ENCODE assay signal across 22 mouse cellular contexts in the genomic region with DNA sequence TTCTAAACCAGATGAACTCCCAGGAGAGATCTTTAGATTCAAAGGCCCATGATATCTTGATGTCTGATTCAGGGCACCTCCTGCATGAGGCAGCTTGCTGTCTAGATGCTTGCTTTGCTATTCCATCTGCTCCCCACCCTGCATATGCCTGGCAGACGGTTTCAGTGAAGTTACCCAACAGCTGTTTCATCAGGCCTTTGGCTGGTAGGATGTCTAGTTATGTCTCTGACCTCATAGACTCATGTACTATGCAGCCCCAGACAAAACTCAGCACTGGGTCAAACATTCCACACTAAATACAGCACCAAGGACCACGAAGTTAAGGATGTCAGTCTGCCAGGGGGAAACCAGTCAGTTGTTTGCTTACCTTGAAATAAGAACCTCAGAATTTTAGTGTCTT. TPM values are rescaled to one million over a fixed set of nuclear protein-coding genes. Genes with fewer than 3 reads are reported as not detected.
DNase-seq lines count a peak whose midpoint lies in the region; ATAC-seq and TF ChIP-seq lines count a peak whose summit lies in the region.
"Had no signal": no experiment of that assay in that cellular context is flagged by ENCODE, and none has a peak within 500 bp of the region (broad histone marks: within the 10 kb centered on the region; RNA-seq: fewer than 3 reads in every experiment).

No protein-coding gene starts in this region.

- 27% methylated on average over 2 of the region's 2 CpGs for WGBS in liver, adult 2 months
- 52% methylated on average over 2 of the region's 2 CpGs for WGBS in liver, embryonic 12.5 days (ENCODE audit: insufficient replicate concordance)
- WGBS in limb, embryonic 14.5 days = 52% methylated on average over 2 of the region's 2 CpGs
- 71% methylated on average over 2 of the region's 2 CpGs for WGBS in forebrain, embryonic 15.5 days

- H3K4me3 ChIP-seq in liver, adult 2 months (ENCODE audit: insufficient read depth, low read depth, low read length) = no peak overlapping the region
- no peak overlapping the region for H3K4me3 ChIP-seq in liver, embryonic 12.5 days
- no peak overlapping the region for H3K4me3 ChIP-seq in limb, embryonic 14.5 days (replicated peaks; ENCODE audit: low read length)
- H3K4me3 ChIP-seq in forebrain, embryonic 15.5 days = no peak overlapping the region
- H3K4me3 ChIP-seq: forebrain, embryonic 12.5 days; gastrocnemius, adult 2 months; heart, embryonic 10.5 days; hindbrain, embryonic 15.5 days; intestine, embryonic 15.5 days; limb, embryonic 15.5 days; midbrain, embryonic 15.5 days; neural tube, embryonic 13.5 days had no signal

- no peaks in the 10 kb centered on the region for H3K36me3 ChIP-seq in liver, adult 2 months (ENCODE audit: control insufficient read depth, insufficient read depth, low read length)
- no peaks in the 10 kb centered on the region for H3K36me3 ChIP-seq in liver, embryonic 12.5 days
- H3K36me3 ChIP-seq in limb, embryonic 14.5 days (ENCODE audit: control insufficient read depth, insufficient read depth, low read length) = no peaks in the 10 kb centered on the region
- no peaks in the 10 kb centered on the region for H3K36me3 ChIP-seq in forebrain, embryonic 15.5 days
- H3K36me3 ChIP-seq: forebrain, embryonic 12.5 days; heart, embryonic 10.5 days; hindbrain, embryonic 15.5 days; intestine, embryonic 15.5 days; limb, embryonic 15.5 days; midbrain, embryonic 15.5 days; neural tube, embryonic 13.5 days had no signal

- no peak for TF ChIP-seq POLR2A in liver, adult 2 months (IDR thresholded peaks at IDR 0.05; ENCODE audit: extremely low read depth, insufficient read depth, low read length)
- no peak for TF ChIP-seq POLR2A in limb, embryonic 14.5 days (IDR thresholded peaks at IDR 0.05; ENCODE audit: borderline replicate concordance, extremely low read depth, insufficient read depth, insufficient read length)

- H3K9me3 ChIP-seq in liver, embryonic 12.5 days (replicated peaks) = no peaks in the 10 kb centered on the region
- H3K9me3 ChIP-seq in limb, embryonic 14.5 days (ENCODE audit: control insufficient read depth, low read length) = no peaks in the 10 kb centered on the region
- H3K9me3 ChIP-seq in forebrain, embryonic 15.5 days = no peaks in the 10 kb centered on the region
- H3K9me3 ChIP-seq: forebrain, embryonic 12.5 days; heart, embryonic 10.5 days; hindbrain, embryonic 15.5 days; intestine, embryonic 15.5 days; limb, embryonic 15.5 days; midbrain, embryonic 15.5 days; neural tube, embryonic 13.5 days had no signal

- peaks cover 7% of the 10 kb centered on the region; the same call in 1 of the 2 replicates for H3K4me1 ChIP-seq in liver, adult 2 months (ENCODE audit: control insufficient read depth, insufficient read depth, low read length)
- H3K4me1 ChIP-seq in liver, embryonic 12.5 days = no peaks in the 10 kb centered on the region
- H3K4me1 ChIP-seq in limb, embryonic 14.5 days (ENCODE audit: control insufficient read depth, insufficient read depth, low read length) = no peaks in the 10 kb centered on the region
- H3K4me1 ChIP-seq in forebrain, embryonic 15.5 days = no peaks in the 10 kb centered on the region
- H3K4me1 ChIP-seq: forebrain, embryonic 12.5 days; hindbrain, embryonic 15.5 days; intestine, embryonic 15.5 days; midbrain, embryonic 15.5 days; neural tube, embryonic 13.5 days had no signal

- H3K27me3 ChIP-seq in liver, adult 2 months (ENCODE audit: control insufficient read depth, insufficient read depth, low read length) = no peaks in the 10 kb centered on the region
- no peaks in the 10 kb centered on the region for H3K27me3 ChIP-seq in liver, embryonic 12.5 days (replicated peaks)
- H3K27me3 ChIP-seq in limb, embryonic 14.5 days (ENCODE audit: control insufficient read depth, insufficient read depth, low read length) = no peaks in the 10 kb centered on the region
- no peaks in the 10 kb centered on the region for H3K27me3 ChIP-seq in forebrain, embryonic 15.5 days
- H3K27me3 ChIP-seq: forebrain, embryonic 12.5 days; hindbrain, embryonic 15.5 days; intestine, embryonic 15.5 days; limb, embryonic 15.5 days; midbrain, embryonic 15.5 days; neural tube, embryonic 13.5 days had no signal

- H3K4me2 ChIP-seq in liver, embryonic 12.5 days = no peak overlapping the region
- no peak overlapping the region for H3K4me2 ChIP-seq in limb, embryonic 14.5 days (replicated peaks; ENCODE audit: low read depth, low read length, severe bottlenecking)
- no peak overlapping the region for H3K4me2 ChIP-seq in forebrain, embryonic 15.5 days (replicated peaks)
- H3K4me2 ChIP-seq: forebrain, embryonic 12.5 days; hindbrain, embryonic 15.5 days; intestine, embryonic 15.5 days; limb, embryonic 15.5 days; lung, embryonic 14.5 days; midbrain, embryonic 15.5 days; neural tube, embryonic 13.5 days had no signal

- DNase-seq in adrenal gland, adult 2 months = peak; percentile 28
- no peak for DNase-seq in adrenal gland, postnatal 10 days
- peak; percentile 44 for DNase-seq in liver, adult 2 months (ENCODE audit: extremely low read depth, low read depth, low spot score)
- peak; percentile 65 for DNase-seq in NIH3T3 (ENCODE audit: low read depth)
- peak; percentile 22 for DNase-seq in limb, embryonic 14.5 days (ENCODE audit: low spot score)
- DNase-seq: cerebellum, adult 9-11 months; gastrocnemius, adult 2 months; kidney, adult 8-10 months; kidney, postnatal 14 days; lung, embryonic 14.5 days; lung, postnatal 4 days; thymus, adult 18-20 months; thymus, postnatal 36 days had no signal

- no peak overlapping the region for H3K9ac ChIP-seq in liver, adult 2 months (ENCODE audit: low read depth, low read length)
- no peak overlapping the region for H3K9ac ChIP-seq in liver, embryonic 12.5 days
- H3K9ac ChIP-seq in limb, embryonic 14.5 days (ENCODE audit: low read depth, low read length, severe bottlenecking) = no peak overlapping the region
- no peak overlapping the region for H3K9ac ChIP-seq in forebrain, embryonic 15.5 days (replicated peaks)
- H3K9ac ChIP-seq: forebrain, embryonic 12.5 days; hindbrain, embryonic 15.5 days; intestine, embryonic 15.5 days; limb, embryonic 15.5 days; lung, embryonic 14.5 days; midbrain, embryonic 15.5 days; neural tube, embryonic 13.5 days had no signal

- no peak for TF ChIP-seq CTCF in liver, adult 2 months (IDR thresholded peaks at IDR 0.05; ENCODE audit: low read depth, low read length)

- no peak for ATAC-seq in liver, embryonic 12.5 days
- ATAC-seq in limb, embryonic 14.5 days (ENCODE audit: low FRiP score, low read depth) = 0 out of 2 replicates have a peak, but pooled peaks have one; percentile 26
- ATAC-seq in forebrain, embryonic 15.5 days (replicated peaks) = no peak
- ATAC-seq: intestine, embryonic 15.5 days; midbrain, embryonic 15.5 days had no signal

- no peak overlapping the region for H3K27ac ChIP-seq in liver, adult 2 months (replicated peaks; ENCODE audit: insufficient read depth, low read depth, low read length)
- H3K27ac ChIP-seq in liver, embryonic 12.5 days = no peak overlapping the region
- no peak overlapping the region for H3K27ac ChIP-seq in limb, embryonic 14.5 days (replicated peaks; ENCODE audit: low read depth, low read length)
- no peak overlapping the region for H3K27ac ChIP-seq in forebrain, embryonic 15.5 days (replicated peaks)
- H3K27ac ChIP-seq: forebrain, embryonic 12.5 days; gastrocnemius, adult 2 months; heart, embryonic 10.5 days; hindbrain, embryonic 15.5 days; intestine, embryonic 15.5 days; limb, embryonic 15.5 days; midbrain, embryonic 15.5 days; neural tube, embryonic 13.5 days had no signal

- H3K79me2 ChIP-seq in liver, adult 2 months (ENCODE audit: control insufficient read depth, insufficient read depth, low read length) = no peaks in the 10 kb centered on the region

RNA-seq across cellular contexts. Expression of a gene that starts 6.4 kb away (rescaled TPM):
- total RNA-seq in adrenal gland, adult 2 months (2021) = 10 to 100 TPM; 50.2 to 60.6 TPM
- 9.1 and 9.9 TPM in 2 replicates for polyA plus RNA-seq in adrenal gland, adult 2 months (2012; rRNA removed)
- 100 to 1,000 TPM in 1 of 2 experiments, 10 to 100 TPM in 1; 90.5 to 102 TPM for total RNA-seq in adrenal gland, postnatal 10 days (2021)
- 60.5 and 68.4 TPM in 2 replicates for total RNA-seq in liver, adult 2 months (2014; rRNA removed)
- 12.2 and 16.4 TPM in 2 replicates for polyA plus RNA-seq in liver, adult 2 months (2012; rRNA removed)
- 11.2 and 12.7 TPM in 2 replicates for polyA plus RNA-seq in liver, embryonic 12.5 days (2016; fragmentation: Nextera tagmentation; extraction: Ambion mirVana)
- polyA plus RNA-seq in limb, embryonic 14.5 days (2012; rRNA removed) = 42.0 and 47.4 TPM in 2 replicates
- polyA plus RNA-seq in limb, embryonic 14.5 days (2014; fragmentation: Nextera tagmentation; extraction: Ambion mirVana) = 65.0 and 66.9 TPM in 2 replicates
- 16.3 and 16.4 TPM in 2 replicates for polyA plus RNA-seq in forebrain, embryonic 15.5 days (2015; fragmentation: Nextera tagmentation; extraction: Ambion mirVana)
